Mouse (Mus musculus) kidney, adult 8-10 months (tissue): ENCODE data around the gene Aoc1.
A peak's percentile ranks its signal among the peaks of the same experiment; 100 is the strongest.

Source experiments
- DNase-seq, 2 experiments: peaks; one replicate each; pipeline ENCODE4 v3.0.0; 2022

The Aoc1 gene

GRCm38 (mm10) chr6:48861616-48862280 is 10.9 kb upstream of the Aoc1 start:
- DNase-seq = peak; percentile 31 to 54

GRCm38 (mm10) chr6:48862816-48863215 is 9.9 kb upstream of the Aoc1 start:
- peak in 1 of 2 experiments; percentile 9 for DNase-seq

GRCm38 (mm10) chr6:48863488-48863887 is 9.2 kb upstream of the Aoc1 start:
- peak; percentile 15 to 68 for DNase-seq

GRCm38 (mm10) chr6:48864181-48864580 is 8.5 kb upstream of the Aoc1 start:
- peak in 1 of 2 experiments; percentile 2 for DNase-seq

- peak; percentile 55 to 70 for DNase-seq
These were observed 8.0 kb upstream of the Aoc1 start for GRCm38 (mm10) chr6:48864723-48865122.

GRCm38 (mm10) chr6:48865152-48865745 is 7.4 kb upstream of the Aoc1 start:
- DNase-seq = peak; percentile 45 to 49

GRCm38 (mm10) chr6:48866355-48866950 is 6.2 kb upstream of the Aoc1 start:
- DNase-seq = peak; percentile 49 to 73

- peak in 1 of 2 experiments; percentile 1 for DNase-seq
These were observed 5.5 kb upstream of the Aoc1 start for GRCm38 (mm10) chr6:48867158-48867557.

GRCm38 (mm10) chr6:48869774-48870173 is 2.9 kb upstream of the Aoc1 start:
- no peak for DNase-seq

GRCm38 (mm10) chr6:48874576-48874975 is 1.9 kb downstream of the Aoc1 start:
- DNase-seq = no peak

- DNase-seq = peak in 1 of 2 experiments; percentile 51
These were observed 2.8 kb downstream of the Aoc1 start for GRCm38 (mm10) chr6:48875515-48875914.

- peak in 1 of 2 experiments; percentile 20 for DNase-seq
These were observed 3.9 kb downstream of the Aoc1 start for GRCm38 (mm10) chr6:48876510-48877135.

- DNase-seq = no peak
These were observed 21.5 kb downstream of the Aoc1 start for GRCm38 (mm10) chr6:48894203-48894602.

GRCm38 (mm10) chr6:48894938-48895818 is 22.5 kb downstream of the Aoc1 start:
- peak in 1 of 2 experiments; percentile 26 for DNase-seq

- peak in 1 of 2 experiments; percentile 81 for DNase-seq
These were observed 23.2 kb downstream of the Aoc1 start for GRCm38 (mm10) chr6:48895941-48896340.

- no peak for DNase-seq
These were observed 24.3 kb downstream of the Aoc1 start for GRCm38 (mm10) chr6:48896956-48897355.

- DNase-seq = peak in 1 of 2 experiments; percentile 36
These were observed 28.6 kb downstream of the Aoc1 start for GRCm38 (mm10) chr6:48901316-48901715.

GRCm38 (mm10) chr6:48902511-48903406 is 30.1 kb downstream of the Aoc1 start:
- DNase-seq = peak; percentile 87 to 90

- DNase-seq = peak in 1 of 2 experiments; percentile 33
These were observed 30.7 kb downstream of the Aoc1 start for GRCm38 (mm10) chr6:48903437-48903836.

- DNase-seq = no peak
These were observed 32.9 kb downstream of the Aoc1 start for GRCm38 (mm10) chr6:48905606-48906005.

- DNase-seq = no peak
These were observed 33.7 kb downstream of the Aoc1 start for GRCm38 (mm10) chr6:48906371-48906770.
